Mouse (Mus musculus) kidney, adult 2 months (tissue): Measurements from ENCODE around the gene Plxdc1. TPM values are rescaled to one million over a fixed set of nuclear protein-coding genes. Genes with fewer than 3 reads are reported as not detected.

Experiments
- DNase-seq: peaks from one replicate; pipeline ENCODE4 v3.0.0; 2021
- H3K27ac ChIP-seq: fragments of 200-500 bp; 2 replicates; pipeline ENCODE4 v1.5.1; 2012; ENCODE audit warnings: low read depth, low read length, control low read depth, inconsistent platforms; ENCODE audit not compliant: insufficient read depth
- H3K27me3 ChIP-seq: fragments of 200-500 bp; replicated peaks from 2 replicates; pipeline ENCODE4 v1.6.1; 2012; ENCODE audit warnings: mild to moderate bottlenecking, moderate library complexity, low read length, inconsistent platforms; ENCODE audit not compliant: control insufficient read depth, insufficient read depth
- H3K36me3 ChIP-seq: fragments of 200-500 bp; 2 replicates; pipeline ENCODE4 v1.6.1; 2012; ENCODE audit warnings: mild to moderate bottlenecking, moderate library complexity, low read length, inconsistent platforms; ENCODE audit not compliant: control insufficient read depth, insufficient read depth
- H3K4me1 ChIP-seq: fragments of 200-500 bp; 2 replicates; pipeline ENCODE4 v1.6.1; 2011; ENCODE audit warnings: low read length; ENCODE audit not compliant: control insufficient read depth, insufficient read depth
- H3K4me3 ChIP-seq: fragments of 200-500 bp; 2 replicates; pipeline ENCODE4 v1.5.1; 2011; ENCODE audit warnings: mild to moderate bottlenecking, low read depth, low read length, control low read depth; ENCODE audit not compliant: insufficient read depth
- CTCF ChIP-seq: fragments of 200-500 bp; conservative IDR thresholded peaks from 2 replicates; pipeline ENCODE4 v1.5.1; 2011; ENCODE audit warnings: low read depth, mild to moderate bottlenecking, control low read depth, low read length, moderate library complexity, mixed read lengths; ENCODE audit not compliant: insufficient read depth, insufficient read length
- POLR2A ChIP-seq: fragments of 200-500 bp; IDR thresholded peaks from one replicate; pipeline ENCODE4 v1.6.1; 2011; ENCODE audit warnings: low read depth, low read length, control low read depth
- WGBS: fragments of 180-500 bp; shearing (Covaris S2); methylation state at CpG from one replicate; pipeline ENCODE4 v1.1.7; 2018; 5-methylcytosine and 5-hydroxymethylcytosine counted together
- polyA plus RNA-seq: library from polyadenylated mRNA; depleted of rRNA; stranded (reverse); fragments of >200 nt; gene quantifications from 2 replicates; pipeline ENCODE4 v1.2.3, GENCODE M21; 2012

Plxdc1 gene
- polyA plus RNA-seq, 1 experiment: 1.0 TPM

DNA sequence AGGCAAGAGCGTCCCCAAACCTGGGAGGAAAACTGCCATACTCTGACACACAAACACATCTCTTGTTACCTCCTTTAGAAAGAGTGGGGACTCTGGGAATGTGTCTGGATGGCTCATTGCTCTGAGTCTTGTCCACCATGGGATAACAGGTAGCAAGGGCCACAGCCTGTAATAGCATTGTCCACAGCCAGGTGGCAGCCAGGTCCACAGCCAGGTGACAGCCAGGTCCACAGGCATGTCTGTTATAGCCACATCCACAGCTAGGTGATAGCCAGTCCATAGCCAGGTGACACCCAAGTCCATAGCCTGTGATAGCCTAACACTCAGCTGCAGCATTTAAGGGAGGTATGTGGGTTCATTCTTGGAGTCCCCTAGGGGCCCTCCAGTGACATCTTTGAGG lies 25.3 kb downstream of the Plxdc1 start:
- TF ChIP-seq CTCF (peak; percentile 90), POLR2A (no peak)
- Histone ChIP-seq H3K4me3 (no peak overlapping the region), H3K36me3 (no peaks in the 10 kb centered on the region), H3K27ac (no peak overlapping the region), H3K4me1 (peaks cover 4% of the 10 kb centered on the region; the same call in 1 of the 2 replicates), H3K27me3 (no peaks in the 10 kb centered on the region)
- peak; percentile 52 for DNase-seq
- WGBS: 84% methylated on average over 1 of the region's 1 CpGs

DNA sequence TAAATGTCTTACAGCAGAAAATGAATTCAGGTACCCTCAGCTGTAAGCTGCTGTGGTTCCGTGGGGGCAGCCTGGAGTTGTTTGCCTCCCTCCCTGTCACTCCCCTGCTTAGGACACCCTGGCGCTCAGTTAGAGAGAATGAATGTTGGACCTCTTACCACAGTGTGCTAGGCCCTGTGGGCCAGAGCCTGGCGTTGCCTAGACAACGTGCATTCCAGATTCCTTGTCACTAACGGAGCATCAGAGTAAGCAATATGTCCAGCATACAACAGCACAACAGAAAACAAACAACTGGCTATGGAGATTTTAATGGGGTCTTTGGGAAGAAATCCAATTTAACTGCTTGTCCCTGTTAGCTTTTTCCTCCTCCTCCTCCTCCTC lies 27.0 kb downstream of the Plxdc1 start:
- no peak overlapping the region for H3K27ac ChIP-seq
- DNase-seq: no peak
- H3K4me3 ChIP-seq: no peak overlapping the region
- H3K4me1 ChIP-seq: peaks cover 4% of the 10 kb centered on the region; the same call in 1 of the 2 replicates
- H3K36me3 ChIP-seq: no peaks in the 10 kb centered on the region
- TF ChIP-seq POLR2A: no peak
- WGBS: 57% methylated on average over 5 of the region's 5 CpGs
- H3K27me3 ChIP-seq: no peaks in the 10 kb centered on the region

GRCm38 (mm10) chr11:97958641-97959299 lies 27.5 kb downstream of the Plxdc1 start:
- no peak for DNase-seq
- Histone ChIP-seq H3K36me3 (no peaks in the 10 kb centered on the region), H3K4me3 (no peak overlapping the region), H3K4me1 (peaks cover 4% of the 10 kb centered on the region; the same call in 1 of the 2 replicates), H3K27ac (no peak overlapping the region), H3K27me3 (no peaks in the 10 kb centered on the region)
- no peak for TF ChIP-seq POLR2A
- TF ChIP-seq CTCF: no peak
- WGBS: 74% methylated on average over 7 of the region's 7 CpGs

- Histone ChIP-seq H3K27ac (no peak overlapping the region), H3K4me3 (no peak overlapping the region), H3K36me3 (no peaks in the 10 kb centered on the region), H3K4me1 (peaks cover 4% of the 10 kb centered on the region; the same call in 1 of the 2 replicates), H3K27me3 (no peaks in the 10 kb centered on the region)
- TF ChIP-seq POLR2A: no peak
- no peak for TF ChIP-seq CTCF
- peak; percentile 94 for DNase-seq
- 31% methylated on average over 6 of the region's 6 CpGs for WGBS
Observed at GRCm38 (mm10) chr11:97956905-97957560, 29.2 kb downstream of the Plxdc1 start.

DNA sequence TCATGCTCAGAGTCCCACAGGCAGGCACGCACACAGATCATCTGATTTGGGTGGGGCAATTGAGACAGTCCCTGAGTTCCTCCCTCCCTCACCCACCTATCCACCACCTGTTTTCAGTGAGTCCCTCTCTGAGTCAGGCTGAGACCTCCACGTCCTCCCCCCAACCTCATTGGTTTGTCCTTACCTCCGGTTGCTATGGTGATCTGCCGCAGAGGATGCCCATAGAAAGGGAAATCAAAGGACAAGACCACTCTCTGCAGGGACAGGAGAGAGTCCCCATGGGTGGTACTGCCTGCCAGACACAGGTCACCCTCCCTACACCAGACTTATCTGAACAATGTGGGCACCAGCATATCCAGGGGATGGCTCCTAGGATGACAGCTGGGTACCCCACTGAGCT lies 30.3 kb downstream of the Plxdc1 start:
- TF ChIP-seq CTCF (no peak), POLR2A (no peak)
- H3K4me1 ChIP-seq: peaks cover 4% of the 10 kb centered on the region; the same call in 1 of the 2 replicates
- H3K27ac ChIP-seq: no peak overlapping the region
- no peak for DNase-seq
- 89% methylated on average over 4 of the region's 4 CpGs for WGBS
- H3K27me3 ChIP-seq: no peaks in the 10 kb centered on the region
- no peak overlapping the region for H3K4me3 ChIP-seq
- no peaks in the 10 kb centered on the region for H3K36me3 ChIP-seq

DNA sequence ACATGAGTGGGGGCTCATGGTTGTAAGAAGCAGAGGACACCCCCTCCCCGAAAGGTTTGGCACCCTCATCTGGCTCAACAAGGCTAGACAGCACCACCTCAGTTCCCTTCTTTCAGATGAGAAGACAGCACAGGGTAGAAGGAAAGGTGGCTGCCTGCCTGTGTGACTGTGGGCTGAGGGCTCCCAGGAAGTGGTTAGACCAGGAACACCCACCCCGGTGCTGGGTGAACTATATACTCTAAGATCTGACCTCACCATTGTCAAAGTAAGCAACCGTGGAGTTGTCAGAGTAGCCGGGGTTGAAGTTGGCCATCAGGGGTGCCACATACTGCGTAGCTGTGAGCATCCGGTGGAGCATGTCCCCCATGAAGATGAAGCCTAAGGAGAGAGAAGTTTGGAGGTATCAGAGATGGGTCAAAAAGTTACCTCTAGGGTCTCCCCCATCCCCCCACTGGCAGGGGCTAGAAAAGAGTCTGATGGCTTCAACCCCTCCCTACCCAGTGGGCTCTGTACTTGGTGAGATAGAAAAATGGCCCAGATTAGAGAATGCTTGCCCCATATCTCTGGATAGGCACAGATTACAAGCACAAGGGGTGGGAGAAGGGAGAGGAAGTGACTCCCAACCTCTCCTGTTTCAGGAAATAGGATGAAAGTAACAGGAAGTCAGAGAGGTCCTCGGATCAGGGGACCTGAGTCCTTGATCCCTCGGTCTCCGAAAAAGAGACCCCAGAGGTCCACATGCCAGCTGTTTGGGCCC lies 30.9 kb downstream of the Plxdc1 start:
- Histone ChIP-seq H3K27ac (no peak overlapping the region), H3K27me3 (no peaks in the 10 kb centered on the region), H3K36me3 (no peaks in the 10 kb centered on the region), H3K4me1 (peaks cover 4% of the 10 kb centered on the region; the same call in 1 of the 2 replicates), H3K4me3 (no peak overlapping the region)
- TF ChIP-seq CTCF (no peak), POLR2A (no peak)
- no peak for DNase-seq
- WGBS: 85% methylated on average over 9 of the region's 9 CpGs

DNA sequence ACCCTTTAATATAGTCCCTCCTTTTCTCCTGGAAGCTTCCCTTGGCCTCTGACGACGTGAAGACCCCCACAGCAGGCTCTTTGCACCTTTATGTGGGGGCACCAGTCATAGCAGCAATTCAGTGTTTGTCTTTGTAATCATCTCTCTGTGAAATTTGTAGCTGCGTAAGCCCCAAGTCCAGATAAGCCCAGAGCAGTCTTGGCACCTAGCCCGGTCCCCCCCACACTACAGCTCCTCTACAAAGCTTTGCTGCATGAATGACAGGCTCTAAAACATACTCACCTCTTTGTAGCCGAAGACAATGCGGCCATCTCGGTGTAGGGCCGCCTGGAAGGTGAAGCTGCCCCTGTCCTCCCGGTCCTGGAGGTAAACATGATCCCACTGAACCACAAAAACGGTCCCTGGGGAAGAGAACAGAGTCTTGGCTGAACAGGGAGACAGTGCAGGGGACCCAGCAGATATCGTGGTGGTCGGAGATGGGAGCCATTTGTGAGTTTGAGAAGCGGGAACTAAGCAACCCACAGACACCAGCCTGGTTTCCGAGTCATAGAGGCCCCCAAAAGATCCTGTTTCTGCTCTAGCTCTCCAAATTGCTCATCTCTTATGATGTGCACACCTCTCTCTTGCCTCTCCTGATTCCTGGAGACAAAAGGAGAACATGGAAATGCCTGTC lies 31.6 kb downstream of the Plxdc1 start:
- peaks cover 4% of the 10 kb centered on the region; the same call in 1 of the 2 replicates for H3K4me1 ChIP-seq
- no peaks in the 10 kb centered on the region for H3K27me3 ChIP-seq
- no peak overlapping the region for H3K27ac ChIP-seq
- 73% methylated on average over 14 of the region's 14 CpGs for WGBS
- no peaks in the 10 kb centered on the region for H3K36me3 ChIP-seq
- DNase-seq: no peak
- no peak for TF ChIP-seq POLR2A
- no peak for TF ChIP-seq CTCF
- no peak overlapping the region for H3K4me3 ChIP-seq
